Mouse (Mus musculus): ENCODE results near the gene Cdc14b.
A peak's percentile ranks its signal among the peaks of the same experiment; 100 is the strongest.

The Cdc14b gene

GRCm38 (mm10) chr13:64274879-64275753, at the start of gene Cdc14b:
Cdc14b (minus strand) TSS chr13:64275290.
- no peaks in the 10 kb centered on the region for H3K9me3 ChIP-seq (ENCODE audit: low read length)
- H3K27me3 ChIP-seq (ENCODE audit: insufficient read depth, low read length), result peaks cover 37% of the 10 kb centered on the region
- no peaks in the 10 kb centered on the region for H3K36me3 ChIP-seq (ENCODE audit: insufficient read depth, low read length)
- no peak for TF ChIP-seq POU5F1 (IDR thresholded peaks at IDR 0.05; ENCODE audit: borderline replicate concordance, low read length)
- H3K4me3 ChIP-seq (replicated peaks; ENCODE audit: low read length), result peak within 1 kb of the TSS; percentile 86
- H3K4me1 ChIP-seq (replicated peaks; ENCODE audit: low read depth, low read length), result peaks cover 21% of the 10 kb centered on the region

GRCm38 (mm10) chr13:64322561-64323281, 47.6 kb upstream of the Cdc14b start:
- TF ChIP-seq CTCF (conservative IDR thresholded peaks at IDR 0.05; ENCODE audit: low read length), result no peak
- TF ChIP-seq NANOG (IDR thresholded peaks at IDR 0.05; ENCODE audit: borderline replicate concordance, low read length), result 0 out of 2 replicates have a peak, but pooled peaks have one; percentile 43
- no peak for TF ChIP-seq POU5F1 (IDR thresholded peaks at IDR 0.05; ENCODE audit: borderline replicate concordance, low read length)
- Histone ChIP-seq H3K4me3 (replicated peaks; ENCODE audit: low read length) (no peak overlapping the region), H3K27me3 (ENCODE audit: insufficient read depth, low read length) (no peaks in the 10 kb centered on the region), H3K36me3 (ENCODE audit: insufficient read depth, low read length) (no peaks in the 10 kb centered on the region), H3K4me1 (replicated peaks; ENCODE audit: low read depth, low read length) (peaks cover 34% of the 10 kb centered on the region), H3K9me3 (ENCODE audit: low read length) (no peaks in the 10 kb centered on the region)

DNA sequence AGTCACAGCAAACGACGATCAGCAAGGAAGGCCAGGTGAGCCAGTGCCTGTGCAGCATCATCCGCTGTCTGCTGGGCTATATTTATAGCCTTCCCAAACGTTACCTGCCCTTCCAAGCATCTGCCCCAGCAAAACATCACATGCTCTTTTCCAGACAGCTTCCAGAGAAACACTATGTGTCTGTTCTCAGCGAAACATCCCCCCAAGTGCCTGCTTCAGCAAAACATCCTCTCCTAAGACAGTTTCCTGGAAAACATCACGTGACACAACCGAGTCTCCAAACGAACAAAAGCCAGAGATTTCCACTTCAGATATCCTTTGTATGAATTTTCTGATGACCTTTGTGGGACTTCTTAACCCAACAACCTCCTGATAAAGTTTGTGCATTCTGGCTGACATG, 45.2 kb upstream of the Cdc14b start:
- Histone ChIP-seq H3K36me3 (ENCODE audit: insufficient read depth, low read length) (no peaks in the 10 kb centered on the region), H3K9me3 (ENCODE audit: low read length) (no peaks in the 10 kb centered on the region), H3K4me3 (replicated peaks; ENCODE audit: low read length) (no peak overlapping the region), H3K4me1 (replicated peaks; ENCODE audit: low read depth, low read length) (peaks cover 34% of the 10 kb centered on the region), H3K27me3 (ENCODE audit: insufficient read depth, low read length) (no peaks in the 10 kb centered on the region)
- TF ChIP-seq CTCF (conservative IDR thresholded peaks at IDR 0.05; ENCODE audit: low read length), result no peak
- TF ChIP-seq POU5F1 (IDR thresholded peaks at IDR 0.05; ENCODE audit: borderline replicate concordance, low read length), result no peak
- no peak for TF ChIP-seq NANOG (IDR thresholded peaks at IDR 0.05; ENCODE audit: borderline replicate concordance, low read length)

DNA sequence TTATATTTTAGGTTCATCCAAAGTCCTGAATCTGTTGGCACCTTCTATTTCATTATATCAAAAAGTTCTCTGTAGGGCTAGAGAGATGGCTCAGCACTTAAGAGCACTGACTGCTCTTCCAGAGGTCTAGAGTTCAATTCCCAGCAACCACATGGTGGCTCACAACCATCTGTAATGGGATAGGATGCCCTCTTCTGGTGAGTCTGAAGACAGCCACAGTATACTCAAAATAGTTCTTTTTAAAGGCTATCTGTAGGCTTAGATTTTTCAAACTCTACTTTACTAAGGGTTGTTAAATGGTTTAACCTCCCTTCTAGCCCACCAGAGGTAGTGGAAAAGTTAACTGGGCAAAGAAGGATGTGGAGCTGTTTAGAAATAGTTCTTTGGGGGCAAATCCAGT, 44.7 kb upstream of the Cdc14b start:
- H3K27me3 ChIP-seq (ENCODE audit: insufficient read depth, low read length), result no peaks in the 10 kb centered on the region
- H3K9me3 ChIP-seq (ENCODE audit: low read length), result no peaks in the 10 kb centered on the region
- H3K36me3 ChIP-seq (ENCODE audit: insufficient read depth, low read length), result no peaks in the 10 kb centered on the region
- peaks cover 34% of the 10 kb centered on the region for H3K4me1 ChIP-seq (replicated peaks; ENCODE audit: low read depth, low read length)
- no peak for TF ChIP-seq NANOG (IDR thresholded peaks at IDR 0.05; ENCODE audit: borderline replicate concordance, low read length)
- TF ChIP-seq POU5F1 (IDR thresholded peaks at IDR 0.05; ENCODE audit: borderline replicate concordance, low read length), result no peak
- no peak; the same call in 1 of the 2 replicates for TF ChIP-seq CTCF (conservative IDR thresholded peaks at IDR 0.05; ENCODE audit: low read length)
- H3K4me3 ChIP-seq (replicated peaks; ENCODE audit: low read length), result no peak overlapping the region

GRCm38 (mm10) chr13:64318355-64318754, 43.3 kb upstream of the Cdc14b start:
- H3K4me3 ChIP-seq (replicated peaks; ENCODE audit: low read length), result no peak overlapping the region
- H3K9me3 ChIP-seq (ENCODE audit: low read length), result no peaks in the 10 kb centered on the region
- H3K36me3 ChIP-seq (ENCODE audit: insufficient read depth, low read length), result no peaks in the 10 kb centered on the region
- H3K27me3 ChIP-seq (ENCODE audit: insufficient read depth, low read length), result no peaks in the 10 kb centered on the region
- TF ChIP-seq CTCF (conservative IDR thresholded peaks at IDR 0.05; ENCODE audit: low read length), result no peak
- TF ChIP-seq NANOG (IDR thresholded peaks at IDR 0.05; ENCODE audit: borderline replicate concordance, low read length), result no peak
- TF ChIP-seq POU5F1 (IDR thresholded peaks at IDR 0.05; ENCODE audit: borderline replicate concordance, low read length), result no peak
- H3K4me1 ChIP-seq (replicated peaks; ENCODE audit: low read depth, low read length), result peaks cover 34% of the 10 kb centered on the region

DNA sequence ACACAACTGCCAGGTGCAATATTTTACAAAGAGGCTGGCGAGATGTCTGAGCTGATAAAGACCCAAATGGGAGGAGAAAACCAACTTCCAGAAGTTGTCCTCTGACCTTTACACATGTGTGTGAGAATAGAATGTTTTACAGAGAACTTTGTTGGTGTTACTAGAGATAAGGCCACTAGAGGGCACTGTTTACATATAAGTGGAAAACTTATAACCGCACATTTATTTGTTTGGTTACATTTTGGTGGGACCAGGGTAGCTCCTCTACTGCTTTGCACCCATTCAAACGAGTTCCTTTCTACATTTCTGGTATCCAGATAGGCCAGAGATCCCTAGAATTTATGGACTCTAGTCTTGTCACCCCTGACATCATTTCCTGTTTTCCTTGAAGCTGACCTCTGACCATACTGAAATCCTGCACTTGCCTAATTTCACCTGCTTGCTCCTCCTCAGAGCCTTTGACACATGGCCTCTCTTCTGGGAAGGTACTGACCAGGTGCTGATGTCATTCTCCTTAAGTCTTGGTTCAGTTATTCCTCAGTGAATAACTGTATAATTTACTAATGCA, 40.5 kb upstream of the Cdc14b start:
- H3K9me3 ChIP-seq (ENCODE audit: low read length), result no peaks in the 10 kb centered on the region
- peak; percentile 25; the same call in 1 of the 2 replicates for TF ChIP-seq CTCF (conservative IDR thresholded peaks at IDR 0.05; ENCODE audit: low read length)
- no peak for TF ChIP-seq NANOG (IDR thresholded peaks at IDR 0.05; ENCODE audit: borderline replicate concordance, low read length)
- no peak for TF ChIP-seq POU5F1 (IDR thresholded peaks at IDR 0.05; ENCODE audit: borderline replicate concordance, low read length)
- peaks cover 22% of the 10 kb centered on the region for H3K4me1 ChIP-seq (replicated peaks; ENCODE audit: low read depth, low read length)
- no peak overlapping the region for H3K4me3 ChIP-seq (replicated peaks; ENCODE audit: low read length)
- no peaks in the 10 kb centered on the region for H3K27me3 ChIP-seq (ENCODE audit: insufficient read depth, low read length)
- H3K36me3 ChIP-seq (ENCODE audit: insufficient read depth, low read length), result no peaks in the 10 kb centered on the region

- H3K4me3 ChIP-seq (replicated peaks; ENCODE audit: low read length), result no peak overlapping the region
- H3K9me3 ChIP-seq (ENCODE audit: low read length), result no peaks in the 10 kb centered on the region
- H3K36me3 ChIP-seq (ENCODE audit: insufficient read depth, low read length), result no peaks in the 10 kb centered on the region
- TF ChIP-seq POU5F1 (IDR thresholded peaks at IDR 0.05; ENCODE audit: borderline replicate concordance, low read length), result no peak
- no peak for TF ChIP-seq NANOG (IDR thresholded peaks at IDR 0.05; ENCODE audit: borderline replicate concordance, low read length)
- TF ChIP-seq CTCF (conservative IDR thresholded peaks at IDR 0.05; ENCODE audit: low read length), result no peak
- no peaks in the 10 kb centered on the region for H3K27me3 ChIP-seq (ENCODE audit: insufficient read depth, low read length)
- peaks cover 11% of the 10 kb centered on the region for H3K4me1 ChIP-seq (replicated peaks; ENCODE audit: low read depth, low read length)
These were observed 39.0 kb upstream of the Cdc14b start for GRCm38 (mm10) chr13:64314041-64314440.

DNA sequence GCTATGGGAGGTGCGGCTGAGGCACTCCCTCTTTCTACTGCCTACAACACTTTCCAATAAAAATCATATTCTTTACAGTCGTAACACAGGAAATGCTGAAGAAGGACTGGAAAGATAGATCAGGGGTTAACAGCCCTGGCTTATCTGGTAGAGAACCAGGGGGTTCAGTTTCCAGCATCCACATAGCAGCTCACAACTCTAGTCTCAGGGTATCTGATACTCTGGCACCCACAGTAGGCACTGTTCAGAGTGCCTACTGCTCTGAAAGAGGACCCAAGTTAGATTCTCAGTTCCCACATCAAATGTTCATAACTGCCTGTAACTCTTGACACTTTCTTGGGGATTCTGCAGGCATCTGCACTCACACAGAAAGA, 37.8 kb upstream of the Cdc14b start:
- Histone ChIP-seq H3K4me1 (replicated peaks; ENCODE audit: low read depth, low read length) (peaks cover 11% of the 10 kb centered on the region), H3K27me3 (ENCODE audit: insufficient read depth, low read length) (no peaks in the 10 kb centered on the region), H3K4me3 (replicated peaks; ENCODE audit: low read length) (peak overlapping the region; percentile 87), H3K9me3 (ENCODE audit: low read length) (no peaks in the 10 kb centered on the region), H3K36me3 (ENCODE audit: insufficient read depth, low read length) (peaks cover 11% of the 10 kb centered on the region)
- no peak for TF ChIP-seq CTCF (conservative IDR thresholded peaks at IDR 0.05; ENCODE audit: low read length)
- no peak for TF ChIP-seq NANOG (IDR thresholded peaks at IDR 0.05; ENCODE audit: borderline replicate concordance, low read length)
- TF ChIP-seq POU5F1 (IDR thresholded peaks at IDR 0.05; ENCODE audit: borderline replicate concordance, low read length), result no peak
